Mouse (Mus musculus) MEL (cell line): ENCODE measurements around the gene Foxk2. TPM values are rescaled to one million over a fixed set of nuclear protein-coding genes. Genes with fewer than 3 reads are reported as not detected.
A peak's percentile ranks its signal among the peaks of the same experiment; 100 is the strongest.

ENCODE experiments used
- DNase-seq: peaks from one replicate; pipeline ENCODE4 v3.0.0; 2011; ENCODE audit warnings: low read depth, low spot score
- H3K27ac ChIP-seq: 2 replicates; pipeline ENCODE4 v1.5.1; 2012; ENCODE audit warnings: low read depth, mild to moderate bottlenecking, control low read depth, low read length, moderate library complexity; ENCODE audit not compliant: control insufficient read depth
- H3K27me3 ChIP-seq, 2 experiments: fragments of 150-350 bp in 1 of 2; sonication (generic) in 1 of 2; 2 replicates each; pipeline ENCODE4 v1.6.1; 2012; ENCODE audit warnings: low read length in 2 of 2, mild to moderate bottlenecking in 2 of 2, improper control_type of control experiment in 1 of 2, moderate library complexity in 1 of 2; ENCODE audit not compliant: insufficient read depth in 2 of 2, control insufficient read depth in 1 of 2
- H3K36me3 ChIP-seq, 2 experiments: 2 replicates each; pipeline ENCODE4 v1.6.1; 2012 to 2014; ENCODE audit warnings: low read length in 2 of 2, improper control_type of control experiment in 1 of 2, inconsistent platforms in 1 of 2, mild to moderate bottlenecking in 1 of 2; ENCODE audit not compliant: insufficient read depth in 2 of 2, control insufficient read depth in 1 of 2
- H3K4me1 ChIP-seq, 2 experiments: fragments of 150-350 bp in 1 of 2; sonication (generic) in 1 of 2; 2 replicates each; pipeline ENCODE4 v1.6.1; 2012; ENCODE audit warnings: low read length in 2 of 2, improper control_type of control experiment in 1 of 2, mild to moderate bottlenecking in 1 of 2; ENCODE audit not compliant: insufficient read depth in 2 of 2, control insufficient read depth in 1 of 2
- H3K4me3 ChIP-seq, 2 experiments: fragments of 150-350 bp in 1 of 2; sonication (generic) in 1 of 2; 2 replicates each; pipeline ENCODE4 v1.5.1; 2012; ENCODE audit warnings: low read depth in 2 of 2, low read length in 2 of 2, mild to moderate bottlenecking in 2 of 2, moderate library complexity in 2 of 2, control low read depth in 1 of 2, improper control_type of control experiment in 1 of 2; ENCODE audit not compliant: control insufficient read depth in 1 of 2, insufficient read depth in 1 of 2
- H3K79me2 ChIP-seq: 2 replicates; pipeline ENCODE4 v1.6.1; 2012; ENCODE audit warnings: mild to moderate bottlenecking, low read length, moderate library complexity; ENCODE audit not compliant: control insufficient read depth, poor library complexity, insufficient read depth
- H3K9ac ChIP-seq: 2 replicates; pipeline ENCODE4 v1.6.1; 2012; ENCODE audit warnings: low read depth, mild to moderate bottlenecking, control low read depth, low read length, moderate library complexity; ENCODE audit not compliant: control insufficient read depth, poor library complexity, severe bottlenecking
- H3K9me3 ChIP-seq: fragments of 150-350 bp; sonication (generic); replicated peaks from 2 replicates; pipeline ENCODE4 v1.6.1; 2012; ENCODE audit warnings: mild to moderate bottlenecking, low read length, improper control_type of control experiment, moderate library complexity; ENCODE audit not compliant: insufficient read depth
- CHD1 ChIP-seq: IDR thresholded peaks from 2 replicates; pipeline ENCODE4 v1.6.1; 2012; ENCODE audit warnings: low read depth, mild to moderate bottlenecking, inconsistent platforms, low read length, improper control_type of control experiment
- CHD2 ChIP-seq: IDR thresholded peaks from 2 replicates; pipeline ENCODE4 v1.6.1; 2011; ENCODE audit warnings: low read length, improper control_type of control experiment
- CTCF ChIP-seq, 3 experiments: IDR thresholded peaks in 2 of 3; conservative IDR thresholded peaks in 1 of 3; 2 replicates each; pipeline ENCODE4 v1.5.1; 2011 to 2012; ENCODE audit warnings: low read length in 3 of 3, low read depth in 2 of 3, mild to moderate bottlenecking in 2 of 3, improper control_type of control experiment in 1 of 3, inconsistent platforms in 1 of 3, mixed read lengths in 1 of 3, moderate library complexity in 1 of 3; ENCODE audit not compliant: control insufficient read depth in 1 of 3, insufficient read depth in 1 of 3, poor library complexity in 1 of 3, severe bottlenecking in 1 of 3
- E2F4 ChIP-seq: IDR thresholded peaks from 2 replicates; pipeline ENCODE4 v1.6.1; 2011; ENCODE audit warnings: low read depth, low read length, improper control_type of control experiment, borderline replicate concordance
- ELF1 ChIP-seq: IDR thresholded peaks from 2 replicates; pipeline ENCODE4 v1.6.1; 2014; ENCODE audit warnings: low read depth, mild to moderate bottlenecking, inconsistent platforms, low read length, improper control_type of control experiment, moderate library complexity
- EP300 ChIP-seq, 2 experiments: IDR thresholded peaks; 2 replicates each; pipeline ENCODE4 v1.6.1; 2011; ENCODE audit warnings: improper control_type of control experiment in 2 of 2, low read length in 2 of 2, low read depth in 1 of 2, mild to moderate bottlenecking in 1 of 2
- ETS1 ChIP-seq: IDR thresholded peaks from 2 replicates; pipeline ENCODE4 v1.6.1; 2012; ENCODE audit warnings: low read depth, mild to moderate bottlenecking, inconsistent platforms, low read length, improper control_type of control experiment, moderate library complexity
- GABPA ChIP-seq: IDR thresholded peaks from 2 replicates; pipeline ENCODE4 v1.6.1; 2012; ENCODE audit warnings: low read depth, mild to moderate bottlenecking, inconsistent platforms, low read length, improper control_type of control experiment, moderate library complexity
- HCFC1 ChIP-seq: IDR thresholded peaks from 2 replicates; pipeline ENCODE4 v1.6.1; 2012; ENCODE audit warnings: low read depth, mild to moderate bottlenecking, inconsistent platforms, low read length, improper control_type of control experiment, moderate library complexity
- JUND ChIP-seq: IDR thresholded peaks from 2 replicates; pipeline ENCODE4 v1.6.1; 2011; ENCODE audit warnings: low read depth, mild to moderate bottlenecking, improper control_type of control experiment, low read length
- KAT2A ChIP-seq: conservative IDR thresholded peaks from 2 replicates; pipeline ENCODE4 v1.6.1; 2012; ENCODE audit warnings: low read depth, low read length, improper control_type of control experiment, inconsistent platforms
- MAFK ChIP-seq: IDR thresholded peaks from 2 replicates; pipeline ENCODE4 v1.6.1; 2011; ENCODE audit warnings: low read depth, mild to moderate bottlenecking, low read length, improper control_type of control experiment, borderline replicate concordance
- MAX ChIP-seq: IDR thresholded peaks from 2 replicates; pipeline ENCODE4 v1.6.1; 2011; ENCODE audit warnings: low read length, improper control_type of control experiment
- MAZ ChIP-seq: IDR thresholded peaks from 2 replicates; pipeline ENCODE4 v1.6.1; 2012; ENCODE audit warnings: low read depth, mild to moderate bottlenecking, inconsistent platforms, low read length, improper control_type of control experiment
- MEF2A ChIP-seq: IDR thresholded peaks from 2 replicates; pipeline ENCODE4 v1.6.1; 2014; ENCODE audit warnings: low read depth, mild to moderate bottlenecking, inconsistent platforms, low read length, improper control_type of control experiment; ENCODE audit not compliant: poor library complexity, insufficient replicate concordance, severe bottlenecking; ENCODE audit errors: extremely low read depth
- MXI1 ChIP-seq: IDR thresholded peaks from 2 replicates; pipeline ENCODE4 v1.6.1; 2011; ENCODE audit warnings: mild to moderate bottlenecking, low read depth, low read length, improper control_type of control experiment
- MYB ChIP-seq: IDR thresholded peaks from 2 replicates; pipeline ENCODE4 v1.6.1; 2011; ENCODE audit warnings: mild to moderate bottlenecking, low read depth, low read length, improper control_type of control experiment
- NELFE ChIP-seq: IDR thresholded peaks from 2 replicates; pipeline ENCODE4 v1.6.1; 2011; ENCODE audit warnings: low read depth, low read length, improper control_type of control experiment
- NRF1 ChIP-seq: IDR thresholded peaks from 2 replicates; pipeline ENCODE4 v1.6.1; 2014; ENCODE audit warnings: low read depth, mild to moderate bottlenecking, inconsistent platforms, low read length, improper control_type of control experiment, moderate library complexity; ENCODE audit not compliant: poor library complexity, insufficient read depth, severe bottlenecking
- POLR2A ChIP-seq, 2 experiments: IDR thresholded peaks; 2 replicates each; pipeline ENCODE4 v1.6.1; 2011 to 2012; ENCODE audit warnings: low read length in 2 of 2, mild to moderate bottlenecking in 2 of 2, control low read depth in 1 of 2, improper control_type of control experiment in 1 of 2, low read depth in 1 of 2, moderate library complexity in 1 of 2; ENCODE audit not compliant: control insufficient read depth in 1 of 2, insufficient read depth in 1 of 2, poor library complexity in 1 of 2
- POLR2AphosphoS2 ChIP-seq: IDR thresholded peaks from 2 replicates; pipeline ENCODE4 v1.6.1; 2011; ENCODE audit warnings: low read length, improper control_type of control experiment
- POLR2AphosphoS5 ChIP-seq: IDR thresholded peaks from 2 replicates; pipeline ENCODE4 v1.6.1; 2012; ENCODE audit warnings: low read depth, borderline replicate concordance, mild to moderate bottlenecking, inconsistent platforms, low read length, moderate library complexity, mixed read lengths
- RAD21 ChIP-seq: IDR thresholded peaks from 2 replicates; pipeline ENCODE4 v1.6.1; 2011; ENCODE audit warnings: mild to moderate bottlenecking, low read depth, low read length, improper control_type of control experiment
- RCOR1 ChIP-seq: IDR thresholded peaks from 2 replicates; pipeline ENCODE4 v1.6.1; 2012; ENCODE audit warnings: low read depth, mild to moderate bottlenecking, inconsistent platforms, low read length, improper control_type of control experiment
- SIN3A ChIP-seq: IDR thresholded peaks from 2 replicates; pipeline ENCODE4 v1.6.1; 2012; ENCODE audit warnings: low read length, improper control_type of control experiment, inconsistent platforms
- SMC3 ChIP-seq: IDR thresholded peaks from 2 replicates; pipeline ENCODE4 v1.6.1; 2011; ENCODE audit warnings: low read depth, low read length, improper control_type of control experiment
- TAL1 ChIP-seq: IDR thresholded peaks from 2 replicates; pipeline ENCODE4 v1.6.1; 2012; ENCODE audit warnings: mild to moderate bottlenecking, inconsistent platforms, low read length, moderate library complexity, mixed read lengths
- TCF12 ChIP-seq: IDR thresholded peaks from 2 replicates; pipeline ENCODE4 v1.6.1; 2014; ENCODE audit warnings: low read depth, mild to moderate bottlenecking, inconsistent platforms, low read length, improper control_type of control experiment, moderate library complexity
- UBTF ChIP-seq: IDR thresholded peaks from 2 replicates; pipeline ENCODE4 v1.6.1; 2012; ENCODE audit warnings: low read depth, mild to moderate bottlenecking, inconsistent platforms, low read length, improper control_type of control experiment, moderate library complexity, borderline replicate concordance; ENCODE audit not compliant: insufficient read depth
- USF1 ChIP-seq: IDR thresholded peaks from 2 replicates; pipeline ENCODE4 v1.6.1; 2014; ENCODE audit warnings: low read depth, mild to moderate bottlenecking, inconsistent platforms, low read length, improper control_type of control experiment, moderate library complexity
- USF2 ChIP-seq, 2 experiments: IDR thresholded peaks; 2 replicates each; pipeline ENCODE4 v1.6.1; 2011 to 2012; ENCODE audit warnings: improper control_type of control experiment in 2 of 2, low read length in 2 of 2, borderline replicate concordance in 1 of 2, inconsistent platforms in 1 of 2, low read depth in 1 of 2, mild to moderate bottlenecking in 1 of 2; ENCODE audit not compliant: insufficient read depth in 1 of 2
- ZKSCAN1 ChIP-seq: IDR thresholded peaks from 2 replicates; pipeline ENCODE4 v1.6.1; 2012; ENCODE audit warnings: low read depth, mild to moderate bottlenecking, inconsistent platforms, low read length, improper control_type of control experiment, moderate library complexity
- ZNF384 ChIP-seq: IDR thresholded peaks from 2 replicates; pipeline ENCODE4 v1.6.1; 2012; ENCODE audit warnings: low read depth, mild to moderate bottlenecking, inconsistent platforms, low read length, improper control_type of control experiment
- polyA plus RNA-seq, 2 experiments: library from polyadenylated mRNA; stranded (reverse) in 1 of 2; unstranded in 1 of 2; fragments of >175 nt in 1 of 2; fragments of >200 nt in 1 of 2; gene quantifications; 2 replicates each; pipeline versions ENCODE4 v1.2.1 to v1.2.4; 2012; ENCODE audit warnings: low replicate concordance in 2 of 2, low read depth in 1 of 2; ENCODE audit not compliant: insufficient read length in 2 of 2, insufficient read depth in 1 of 2, missing spikeins in 1 of 2
- total RNA-seq: library from RNA; depleted of rRNA; stranded (reverse); fragments of 300-350 nt; gene quantifications from 2 replicates; pipeline ENCODE4 v1.2.3, GENCODE M21; 2012; rRNA removed

Gene Foxk2
- total RNA-seq (59.6 and 64.5 TPM in 2 replicates), polyA plus RNA-seq (100 to 1,000 TPM in 1 of 2 experiments, 10 to 100 TPM in 1; 68.0 to 317 TPM)

- H3K9me3 ChIP-seq: no peaks in the 10 kb centered on the region
- H3K27me3 ChIP-seq: no peaks in the 10 kb centered on the region
- peak; percentile 94 for DNase-seq
- peak within 1 kb of the TSS; percentile 96 for H3K9ac ChIP-seq
- peaks cover 9 to 20% of the 10 kb centered on the region in 2 experiments for H3K36me3 ChIP-seq
- peak within 1 kb of the TSS; percentile 94 to 95 for H3K4me3 ChIP-seq
- peak within 1 kb of the TSS; percentile 84 for H3K27ac ChIP-seq
- peaks cover 44% of the 10 kb centered on the region for H3K79me2 ChIP-seq
- peaks cover 5 to 12% of the 10 kb centered on the region in 2 experiments for H3K4me1 ChIP-seq
- TF ChIP-seq MAFK: no peak
- TF ChIP-seq ETS1: 0 out of 2 replicates have a peak, but pooled peaks have one; percentile 36
- TF ChIP-seq SMC3: no peak
- no peak for TF ChIP-seq ELF1
- TF ChIP-seq ZKSCAN1: no peak
- TF ChIP-seq JUND: no peak
- 0 out of 4 replicates have a peak, but pooled peaks of 1 of the 2 experiments have one; percentile 11 for TF ChIP-seq EP300 (IDR thresholded peaks at IDR 0.05; ENCODE audit: low read depth in 1 of 2, low read length in 2 of 2)
- TF ChIP-seq USF2 (IDR thresholded peaks at IDR 0.05; ENCODE audit: borderline replicate concordance in 1 of 2, insufficient read depth in 1 of 2, low read depth in 1 of 2, low read length in 2 of 2): 0 out of 4 replicates have a peak, but pooled peaks of 1 of the 2 experiments have one; percentile 39
- TF ChIP-seq MAZ: peak; percentile 86; the same call in 1 of the 2 replicates
- TF ChIP-seq CHD1: 0 out of 2 replicates have a peak, but pooled peaks have one; percentile 56
- TF ChIP-seq UBTF: no peak
- no peak for TF ChIP-seq E2F4
- TF ChIP-seq CTCF (IDR thresholded peaks at IDR 0.05 in 2 of 3, conservative IDR thresholded peaks at IDR 0.05 in 1 of 3; ENCODE audit: control insufficient read depth in 1 of 3, insufficient read depth in 1 of 3, low read depth in 2 of 3, low read length in 3 of 3, poor library complexity in 1 of 3, severe bottlenecking in 1 of 3): 0 out of 6 replicates have a peak, but pooled peaks of 1 of the 3 experiments have one; percentile 0
- TF ChIP-seq POLR2AphosphoS5: no peak; the same call in 1 of the 2 replicates
- peak; percentile 74 for TF ChIP-seq MXI1
- TF ChIP-seq NRF1: no peak
- peak; percentile 65; the same call in 1 of the 2 replicates for TF ChIP-seq TCF12
- TF ChIP-seq HCFC1: peak; percentile 80
- peak; percentile 91 for TF ChIP-seq MAX
- no peak for TF ChIP-seq MEF2A
- peak; percentile 73 for TF ChIP-seq POLR2AphosphoS2
- TF ChIP-seq USF1: peak; percentile 88
- peak; percentile 78 for TF ChIP-seq SIN3A
- TF ChIP-seq CHD2: no peak; the same call in 1 of the 2 replicates
- TF ChIP-seq POLR2A (IDR thresholded peaks at IDR 0.05; ENCODE audit: control insufficient read depth in 1 of 2, insufficient read depth in 1 of 2, low read depth in 1 of 2, low read length in 2 of 2, poor library complexity in 1 of 2): peak; percentile 49 to 76
- TF ChIP-seq GABPA: no peak
- peak; percentile 90 for TF ChIP-seq RCOR1
- TF ChIP-seq MYB: no peak
- peak; percentile 69 for TF ChIP-seq NELFE
- no peak for TF ChIP-seq RAD21
- no peak for TF ChIP-seq TAL1
- TF ChIP-seq KAT2A: no peak; the same call in 1 of the 2 replicates
- no peak for TF ChIP-seq ZNF384
Measured at GRCm38 (mm10) chr11:121259160-121260100, at the start of gene Foxk2. Gene Foxk2, plus strand, starts transcription at chr11:121259990.
